Mouse (Mus musculus) bone marrow macrophage, adult 2 months (primary cell): ENCODE data around the gene Agap3.

Experiments
- CTCF ChIP-seq: IDR thresholded peaks from 2 replicates; pipeline ENCODE4 v1.5.1; 2012; ENCODE audit warnings: low read depth, mild to moderate bottlenecking, low read length, moderate library complexity
- POLR2A ChIP-seq: IDR thresholded peaks from 2 replicates; pipeline ENCODE4 v1.6.1; 2012; ENCODE audit warnings: mild to moderate bottlenecking, low read depth, low read length, borderline replicate concordance

DNA sequence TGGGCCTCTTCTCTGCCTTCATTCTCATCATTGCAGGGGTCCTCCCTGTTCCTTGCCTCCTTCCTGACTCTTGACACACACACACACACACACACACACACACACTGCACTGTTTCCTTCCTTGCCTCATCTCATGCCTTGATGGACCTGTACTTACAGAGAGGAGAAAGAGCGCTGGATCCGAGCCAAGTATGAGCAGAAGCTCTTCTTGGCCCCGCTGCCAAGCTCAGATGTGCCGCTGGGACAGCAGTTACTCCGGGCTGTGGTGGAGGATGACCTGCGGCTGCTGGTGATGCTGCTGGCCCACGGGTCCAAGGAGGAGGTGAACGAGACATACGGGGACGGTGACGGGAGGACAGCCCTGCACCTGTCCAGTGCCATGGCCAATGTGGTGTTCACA, 48.9 kb downstream of the Agap3 start:
- TF ChIP-seq POLR2A (no peak), CTCF (no peak)
